Mouse (Mus musculus) lung, postnatal 14 days (tissue): Measurements from ENCODE around the gene Trmt61a.

Experiments
- DNase-seq: peaks from one replicate; pipeline ENCODE4 v3.0.0; 2021

Gene Trmt61a

DNA sequence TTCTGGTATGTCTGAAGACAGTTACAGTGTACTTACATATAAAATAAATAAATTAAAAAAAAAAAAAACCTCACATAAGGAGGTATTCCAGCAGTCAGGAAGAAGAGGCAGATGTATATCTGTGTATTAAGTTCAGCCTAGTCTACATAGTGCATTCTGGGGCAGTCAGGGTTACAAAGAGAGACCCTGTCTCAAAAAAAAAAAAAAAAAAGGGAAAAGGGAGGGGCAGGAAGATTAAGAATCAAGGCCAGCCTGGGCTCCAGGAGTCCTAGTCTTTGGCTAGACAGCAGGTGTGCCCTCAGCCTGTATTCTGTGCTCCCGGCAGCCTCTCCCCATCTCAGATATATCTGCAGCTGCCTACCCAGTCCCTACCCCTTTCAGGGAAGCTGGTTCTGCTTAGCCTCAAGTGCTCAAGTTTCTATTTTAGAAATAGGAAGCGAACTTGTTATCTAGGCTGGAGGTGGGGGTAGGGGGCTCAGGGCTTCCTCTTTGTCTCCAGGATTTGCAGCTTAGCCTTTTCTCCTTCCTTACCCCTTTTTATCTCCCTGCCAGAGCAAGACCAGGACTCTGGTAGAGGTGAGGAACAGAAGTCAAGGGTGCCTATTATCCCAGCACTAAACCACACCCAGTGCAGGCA is 2.9 kb upstream of the Trmt61a start:
- no peak for DNase-seq

DNA sequence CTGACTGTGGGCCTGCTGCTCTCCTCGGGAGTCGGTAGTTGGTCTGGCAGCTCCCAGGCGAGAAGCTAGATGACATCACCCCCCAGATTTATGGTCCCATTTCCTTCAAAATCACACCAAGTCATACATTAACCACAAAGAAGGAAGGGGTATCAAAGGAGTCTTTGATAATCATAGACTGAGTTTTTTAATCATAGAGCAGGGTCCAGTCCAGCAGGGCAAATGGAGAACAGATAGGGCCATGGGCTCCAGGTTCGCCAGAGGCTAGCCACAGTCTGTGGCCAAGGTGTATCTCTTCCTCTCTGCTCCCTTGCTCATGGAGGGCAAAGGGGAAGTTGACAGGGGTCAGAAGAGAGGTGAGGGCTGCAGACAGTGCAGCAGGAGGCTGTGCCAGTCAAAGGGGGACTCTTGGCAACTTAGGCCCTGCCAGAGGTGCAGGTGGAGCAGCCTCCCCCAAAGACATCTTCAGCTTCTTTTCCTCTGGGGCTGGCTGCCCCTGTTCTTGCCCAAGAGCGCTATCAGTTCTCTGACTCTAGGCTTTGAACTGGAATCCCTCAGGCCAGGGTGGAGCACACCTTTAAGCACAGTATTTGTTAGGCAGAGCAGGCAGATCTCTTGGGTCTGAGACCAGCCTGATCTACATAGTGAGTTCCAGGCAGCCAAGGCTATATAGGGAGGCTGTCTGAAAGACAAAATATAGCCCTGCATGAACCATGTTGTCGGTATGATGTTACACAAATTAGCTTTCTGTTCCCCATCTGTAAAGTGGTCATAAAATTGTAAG is 1.9 kb upstream of the Trmt61a start:
- no peak for DNase-seq

DNA sequence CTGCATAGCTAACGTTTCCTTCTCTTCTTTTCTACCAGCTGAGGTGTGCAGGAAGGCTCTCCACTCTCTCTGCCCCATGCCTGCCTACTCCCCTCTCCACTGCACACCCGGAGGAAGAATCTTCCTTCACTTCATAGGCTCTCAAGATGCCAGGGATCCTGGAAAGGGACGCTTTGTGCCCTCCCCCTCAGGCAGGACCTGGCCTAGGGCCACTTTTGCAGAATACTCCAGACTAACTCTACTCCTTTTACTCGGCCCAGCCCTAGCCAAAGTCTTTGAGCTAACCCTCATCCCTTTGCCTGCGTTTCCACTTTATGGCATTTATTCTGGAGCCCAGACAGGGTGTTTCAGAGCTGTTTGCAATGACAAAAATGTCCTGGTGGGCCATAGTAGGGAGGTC is 484 bp upstream of the Trmt61a start:
- no peak for DNase-seq

DNA sequence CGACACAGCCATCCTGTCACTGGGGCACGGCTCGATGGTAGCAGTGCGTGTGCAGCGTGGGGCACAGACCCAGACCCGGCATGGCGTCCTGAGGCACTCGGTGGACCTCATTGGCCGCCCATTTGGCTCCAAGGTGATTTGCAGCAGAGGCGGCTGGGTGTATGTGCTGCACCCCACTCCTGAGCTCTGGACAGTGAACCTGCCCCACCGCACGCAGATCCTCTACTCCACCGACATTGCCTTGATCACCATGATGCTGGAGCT is 697 bp downstream of the Trmt61a start:
- DNase-seq, result no peak

DNA sequence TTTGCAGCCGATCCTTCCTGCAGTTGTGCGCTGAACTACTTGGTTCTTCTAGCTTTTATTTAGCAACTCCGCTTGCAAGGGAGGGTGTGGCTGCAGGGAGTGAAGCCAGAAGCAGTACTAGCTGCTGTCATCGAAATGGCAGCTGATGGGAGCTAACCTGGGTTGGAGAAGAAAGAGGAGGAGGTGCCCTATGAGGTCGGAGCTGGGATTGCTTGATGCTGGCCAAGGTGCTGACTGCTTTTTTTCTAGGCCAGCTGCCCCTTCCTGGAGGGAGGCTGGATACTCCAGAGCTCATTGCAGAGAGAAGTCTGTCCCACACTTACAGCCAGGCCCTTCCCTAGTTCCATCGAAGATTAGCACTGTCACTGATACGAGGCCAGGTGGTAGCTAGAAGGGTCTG is 1.1 kb downstream of the Trmt61a start:
- no peak for DNase-seq

DNA sequence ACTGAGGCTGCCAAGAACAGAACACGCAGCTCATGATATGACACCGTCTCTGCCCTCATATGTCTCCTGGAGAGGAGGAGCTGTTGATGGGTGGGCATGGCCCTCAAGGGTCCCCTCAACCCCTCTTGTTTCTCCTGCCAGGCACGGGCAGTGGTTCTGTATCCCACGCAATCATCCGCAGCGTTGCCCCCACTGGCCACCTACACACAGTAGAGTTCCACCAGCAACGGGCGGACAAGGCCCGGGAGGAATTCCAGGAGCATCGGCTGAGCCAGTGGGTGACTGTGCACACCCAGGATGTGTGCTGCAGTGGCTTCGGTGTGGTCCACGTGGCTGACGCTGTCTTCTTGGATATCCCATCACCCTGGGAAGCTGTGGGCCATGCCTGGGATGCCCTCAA is 2.8 kb downstream of the Trmt61a start:
- no peak for DNase-seq

DNA sequence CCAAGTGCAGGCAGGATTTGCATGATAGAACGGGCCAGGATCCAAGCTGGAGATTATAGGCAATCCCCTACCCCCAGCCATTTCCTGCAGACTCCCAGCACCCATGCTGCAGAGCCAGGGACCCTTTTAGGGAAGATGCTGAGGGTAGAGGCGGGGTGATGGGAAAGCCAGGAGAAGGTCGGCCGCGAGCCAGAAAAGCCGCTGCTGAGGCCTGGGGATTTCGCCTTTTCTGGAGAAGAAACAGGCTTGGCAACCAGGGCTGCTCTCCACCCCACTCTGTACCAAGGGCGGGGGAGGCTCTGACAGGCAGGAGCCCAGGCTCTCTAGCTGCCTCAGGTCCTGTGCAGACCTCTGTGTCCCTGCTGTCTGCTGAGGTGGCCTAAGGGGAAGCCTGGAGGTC is 3.4 kb downstream of the Trmt61a start:
- peak; percentile 37 for DNase-seq

DNA sequence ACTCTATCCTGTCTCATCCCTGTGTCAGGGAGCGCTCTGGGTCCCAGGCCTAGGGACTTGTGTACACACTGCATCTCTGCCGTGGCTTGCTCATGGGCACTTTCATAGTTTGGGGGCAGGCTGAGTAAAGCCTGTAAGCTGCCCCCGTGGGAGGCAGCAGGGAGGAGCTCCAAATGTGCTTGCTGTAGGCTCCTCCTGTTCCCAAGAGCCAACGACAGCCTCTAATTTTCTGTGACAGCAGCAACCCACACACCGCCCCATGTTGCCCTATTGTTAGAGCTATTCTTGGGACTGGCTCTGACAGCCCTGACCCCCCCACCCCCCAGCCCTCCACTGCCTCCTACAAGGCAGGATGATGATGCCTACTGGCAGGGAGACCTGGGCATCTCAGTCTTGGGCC is 4.1 kb downstream of the Trmt61a start:
- no peak for DNase-seq

DNA sequence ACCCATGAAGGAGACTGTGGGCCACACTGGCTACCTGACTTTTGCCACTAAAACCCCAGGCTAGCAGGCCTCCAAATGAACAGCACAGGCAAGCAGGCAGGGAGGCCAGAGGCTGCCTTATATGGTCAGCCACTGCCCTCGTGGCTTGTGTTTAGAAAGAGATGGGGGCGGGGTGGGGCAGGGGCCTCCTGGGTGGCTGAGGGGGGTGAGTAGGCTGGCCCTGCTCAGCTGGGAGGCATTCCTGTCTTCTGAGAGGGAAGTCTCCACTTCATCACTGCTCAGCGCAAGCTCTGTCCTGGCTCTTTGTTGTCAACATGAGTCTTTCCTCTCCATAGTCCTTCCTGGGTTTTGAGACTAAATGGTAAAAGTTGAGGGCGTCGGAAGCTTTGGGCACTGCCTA is 4.9 kb downstream of the Trmt61a start:
- DNase-seq, result no peak

DNA sequence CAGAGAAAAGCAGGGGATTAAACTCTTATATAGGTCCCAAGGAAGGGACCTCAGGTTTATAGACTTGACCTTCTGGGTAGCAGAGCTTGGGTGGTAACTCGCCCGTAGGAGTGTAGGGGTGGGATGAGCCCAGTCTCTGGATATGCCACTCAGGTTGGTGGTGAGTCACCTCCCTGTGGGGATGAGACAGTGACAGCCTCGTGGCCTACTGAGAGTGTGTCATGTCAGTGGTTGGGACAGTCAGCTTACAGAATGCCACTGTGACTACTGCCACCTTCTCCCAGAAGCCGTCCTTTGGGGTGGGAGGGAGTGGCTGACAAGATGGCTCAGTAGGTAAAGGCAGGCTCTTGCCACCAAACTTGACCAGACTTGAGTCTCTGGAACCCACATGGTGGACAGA is 8.5 kb downstream of the Trmt61a start:
- no peak for DNase-seq

DNA sequence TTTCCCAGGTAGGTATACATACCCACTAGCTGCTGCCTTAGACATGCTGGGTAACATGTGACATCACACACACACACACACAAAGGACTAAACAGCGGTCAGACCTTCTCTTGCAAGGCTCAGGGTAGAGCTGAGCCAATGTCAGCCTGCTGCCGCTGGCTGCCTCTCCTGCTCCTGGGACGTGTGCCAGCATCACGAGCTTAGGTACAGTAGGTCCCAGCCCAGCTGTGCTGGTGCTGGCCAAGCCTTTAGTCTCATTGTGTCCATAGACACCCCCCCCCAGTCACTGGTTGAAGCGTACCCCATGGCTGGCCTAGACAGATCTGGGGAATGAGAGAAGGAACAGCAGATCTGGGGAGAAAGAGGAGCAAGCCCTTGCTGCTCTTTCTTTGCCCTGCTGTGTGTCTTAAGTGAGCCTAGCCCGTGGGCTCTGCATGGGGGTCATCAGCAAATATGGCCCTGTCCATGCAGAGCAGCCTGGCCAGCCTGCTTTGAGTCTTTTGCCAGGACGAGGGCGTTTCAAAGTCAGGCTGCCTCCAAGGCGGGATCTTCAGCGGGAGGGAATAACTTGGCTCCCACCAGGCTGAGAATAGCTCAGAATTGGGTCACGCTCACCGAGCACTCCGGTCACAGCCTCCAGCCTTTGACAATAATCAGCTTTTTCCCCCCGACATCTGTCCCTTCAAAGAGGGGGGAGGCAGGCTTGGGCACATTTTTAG is 9.6 kb downstream of the Trmt61a start:
- peak; percentile 78 for DNase-seq

DNA sequence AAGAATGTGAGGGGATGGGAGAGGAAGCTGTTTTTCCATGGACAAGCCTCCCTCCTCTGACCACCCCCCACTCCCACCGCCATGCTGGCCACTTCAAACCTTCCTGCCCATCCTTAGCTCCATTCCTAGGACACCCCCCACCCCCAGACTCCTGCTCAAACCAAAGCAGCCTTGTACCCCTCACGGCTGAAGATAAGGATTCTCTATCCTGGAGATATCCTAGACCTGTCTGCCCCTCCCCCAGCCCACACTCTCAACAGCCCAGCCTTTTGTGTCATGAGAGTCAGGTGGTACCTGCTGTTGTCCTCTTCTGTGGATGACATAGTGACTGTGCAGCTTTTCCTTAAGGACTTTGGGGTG is 10.1 kb downstream of the Trmt61a start:
- DNase-seq, result no peak

DNA sequence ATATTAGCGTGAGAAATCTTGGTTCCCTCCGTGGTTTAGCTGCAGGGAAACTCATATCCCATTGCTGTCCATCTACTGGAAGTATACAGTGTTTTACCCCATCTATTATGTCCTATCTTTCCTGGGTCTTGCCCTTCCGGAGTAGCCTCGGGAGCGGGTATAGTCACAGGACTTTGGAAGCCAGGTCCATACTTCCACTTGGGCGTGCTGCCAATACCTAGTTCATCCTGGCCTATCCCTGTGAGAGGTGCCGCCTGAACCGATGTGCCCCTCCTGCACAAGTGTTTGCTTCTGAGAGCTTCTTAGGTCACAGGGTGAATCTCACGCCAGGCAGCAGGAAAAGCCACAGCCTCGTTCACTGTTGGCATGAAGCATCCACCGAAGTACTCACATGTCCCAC is 11.5 kb downstream of the Trmt61a start:
- peak; percentile 40 for DNase-seq

DNA sequence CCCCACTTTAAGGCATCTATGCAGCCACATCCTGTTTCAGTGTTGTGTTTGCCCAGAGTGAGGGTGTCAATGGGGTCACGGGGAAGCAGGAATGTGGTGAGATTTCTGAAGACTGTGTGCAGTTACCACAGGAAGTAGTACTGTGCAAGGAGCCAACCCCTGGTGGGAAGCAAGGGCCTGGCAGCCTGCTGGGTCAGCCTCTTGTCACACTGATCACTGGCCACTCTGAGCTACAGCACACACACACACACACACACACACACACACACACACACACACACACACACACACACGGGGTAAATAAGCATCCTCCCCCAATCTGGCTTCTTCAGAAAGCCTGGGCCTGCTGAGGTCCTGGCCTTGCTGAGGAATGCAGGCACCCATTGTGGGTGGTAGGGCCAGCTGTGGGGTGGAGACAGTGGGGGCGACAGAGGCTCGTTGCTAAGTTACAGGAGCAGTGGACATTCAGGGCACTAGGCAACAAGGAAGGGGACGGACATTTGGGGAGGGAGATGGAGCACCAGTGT is 13.5 kb downstream of the Trmt61a start:
- peak; percentile 46 for DNase-seq

DNA sequence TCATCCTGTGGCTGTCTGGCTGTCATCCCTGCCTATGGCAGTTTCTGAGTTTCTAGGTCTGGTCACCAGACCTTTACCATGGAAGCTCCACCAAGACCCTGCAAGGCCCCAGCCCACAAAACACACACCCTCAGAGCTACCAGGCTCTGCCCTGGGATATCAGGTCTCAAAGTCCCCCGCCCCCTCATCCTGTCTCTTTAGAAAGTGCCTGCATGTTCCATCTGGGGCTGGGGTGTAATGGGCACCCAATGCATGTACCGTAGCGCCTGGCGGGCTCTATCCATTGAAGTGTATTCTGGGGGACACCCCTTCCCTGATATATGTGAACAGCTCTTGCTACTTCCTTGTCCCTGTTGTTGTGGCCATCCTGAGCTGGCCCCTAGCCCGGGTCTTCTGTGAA is 15.0 kb downstream of the Trmt61a start:
- no peak for DNase-seq

DNA sequence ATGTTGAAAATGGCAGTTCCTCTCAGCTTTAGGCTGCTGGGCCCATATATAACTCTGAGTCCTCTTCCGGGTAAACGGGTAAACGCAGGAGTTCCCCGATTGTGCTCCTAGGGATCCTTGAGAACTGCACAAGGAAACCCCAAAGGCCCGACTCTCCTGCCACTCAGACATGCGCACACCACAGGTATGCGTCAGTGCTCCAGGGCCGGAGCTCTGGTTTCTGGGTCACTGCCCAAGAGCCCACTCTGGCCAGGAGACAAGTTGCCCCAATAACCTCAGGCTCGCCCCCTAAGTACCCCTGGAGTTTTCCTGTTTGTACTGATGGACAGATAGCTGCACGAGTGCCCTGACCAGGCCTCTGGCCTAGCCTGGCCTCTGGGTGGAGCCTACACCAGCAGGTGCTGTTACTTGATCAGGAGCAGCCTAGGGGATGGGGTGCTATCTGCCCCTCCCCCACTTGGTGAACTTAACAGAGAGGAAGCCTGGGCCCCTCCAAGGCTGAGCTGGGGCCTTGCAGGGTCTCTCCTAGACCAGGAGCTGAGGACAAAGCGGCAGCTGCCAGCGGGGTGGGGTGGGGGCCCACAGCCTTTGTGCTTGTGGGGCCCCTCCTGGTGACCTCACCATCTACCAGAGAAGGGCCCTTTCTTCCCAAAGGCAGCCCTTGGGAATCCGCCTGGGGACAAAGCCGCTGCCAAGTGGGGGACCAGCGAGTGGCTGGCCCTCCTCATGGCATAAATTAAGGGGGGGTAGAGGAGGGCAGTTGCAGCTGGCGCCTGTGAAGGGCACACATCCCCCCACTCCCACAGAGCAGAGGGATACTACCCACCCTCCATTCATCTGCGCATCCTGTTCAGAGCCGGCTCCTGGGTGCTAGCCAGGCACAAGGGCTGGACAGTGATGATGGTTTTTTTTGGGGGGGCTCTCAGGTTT is 15.7 kb downstream of the Trmt61a start:
- no peak for DNase-seq

DNA sequence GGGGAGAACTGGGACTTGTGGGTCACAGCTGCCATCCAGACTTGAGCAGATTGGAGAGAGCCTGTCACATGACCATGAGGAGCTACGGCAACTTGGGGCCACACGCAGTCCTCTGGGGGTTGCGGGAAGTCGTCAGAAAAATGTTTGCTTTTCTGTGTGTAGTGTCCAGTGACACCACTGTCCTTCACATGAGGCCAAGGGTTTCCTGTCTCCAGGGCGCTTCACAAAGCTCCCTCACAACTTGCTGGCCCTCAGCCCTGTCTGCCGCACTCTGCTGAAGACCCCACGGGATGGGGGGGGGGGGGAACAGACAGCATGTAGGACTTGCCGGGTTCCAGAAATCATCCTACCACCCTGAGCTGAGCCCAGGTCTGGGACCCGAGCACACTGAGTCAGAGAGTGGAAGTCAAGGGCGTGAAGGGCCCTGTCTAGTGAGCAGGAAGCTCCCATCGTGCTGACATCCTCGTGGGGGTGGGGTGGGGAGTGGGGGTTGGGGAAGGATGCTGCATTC is 16.4 kb downstream of the Trmt61a start:
- peak; percentile 44 for DNase-seq

DNA sequence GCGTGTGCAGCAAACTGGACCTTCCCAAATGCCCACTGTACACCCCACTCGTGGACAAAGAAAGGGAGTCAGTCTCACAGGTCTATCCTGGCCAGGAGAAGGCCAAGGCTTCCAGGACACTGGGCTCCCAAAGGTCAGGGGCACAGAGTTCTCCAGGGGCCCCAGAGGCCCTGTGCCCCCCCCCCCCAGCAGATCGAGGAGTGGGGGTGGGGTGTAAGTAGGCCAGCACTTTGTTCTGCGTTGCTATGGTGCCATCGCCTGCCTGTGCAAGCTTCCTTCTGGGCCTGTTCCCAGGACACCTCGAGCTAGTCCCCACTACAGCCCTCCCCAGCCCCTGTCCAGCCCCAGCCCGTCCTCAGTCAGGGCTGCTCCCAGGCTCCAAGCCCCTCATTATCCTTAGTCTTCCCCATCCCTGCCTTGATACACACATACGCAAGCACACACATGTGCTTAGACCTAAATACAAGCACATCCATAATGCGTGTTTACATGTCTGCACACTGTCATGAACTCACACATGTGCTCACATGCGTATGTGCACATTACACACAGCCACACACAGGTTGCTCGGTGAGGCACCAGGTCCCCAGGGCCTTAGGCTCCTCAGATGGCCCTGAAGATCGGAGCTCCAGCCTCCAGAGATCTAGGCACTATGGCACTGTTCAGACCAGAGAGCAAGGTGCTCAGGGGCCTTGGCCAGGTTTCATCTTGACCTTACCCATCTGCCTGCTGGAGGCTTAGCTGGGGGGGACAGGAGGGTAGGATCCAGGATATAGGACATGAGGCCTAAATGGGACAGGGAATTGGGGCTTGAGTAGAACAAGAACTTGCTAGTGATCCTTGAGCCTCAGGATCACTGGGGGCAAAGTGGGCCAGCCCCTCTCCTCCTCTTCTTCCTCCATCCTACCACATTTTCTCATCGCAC is 17.2 kb downstream of the Trmt61a start:
- DNase-seq, result peak; percentile 43

DNA sequence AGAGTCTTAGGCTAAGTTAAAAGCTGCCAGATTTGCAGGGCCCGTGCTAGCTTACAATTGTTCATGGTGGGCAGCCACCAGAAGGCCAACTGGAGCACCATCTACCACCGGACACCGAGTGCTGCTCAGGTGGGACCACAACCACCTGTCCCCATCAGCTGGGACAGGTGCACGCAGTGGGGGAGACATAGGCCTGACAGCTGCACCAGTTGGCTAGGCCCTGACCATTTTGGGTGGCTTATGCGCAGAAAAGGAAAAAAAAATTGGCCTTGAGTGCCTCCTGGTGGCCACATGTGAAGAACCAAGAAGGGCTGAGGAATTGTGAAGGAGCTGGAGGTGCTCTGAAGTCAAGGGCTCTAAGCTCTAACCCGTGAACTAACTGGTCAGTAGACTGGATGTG is 18.3 kb downstream of the Trmt61a start:
- DNase-seq, result peak; percentile 83

DNA sequence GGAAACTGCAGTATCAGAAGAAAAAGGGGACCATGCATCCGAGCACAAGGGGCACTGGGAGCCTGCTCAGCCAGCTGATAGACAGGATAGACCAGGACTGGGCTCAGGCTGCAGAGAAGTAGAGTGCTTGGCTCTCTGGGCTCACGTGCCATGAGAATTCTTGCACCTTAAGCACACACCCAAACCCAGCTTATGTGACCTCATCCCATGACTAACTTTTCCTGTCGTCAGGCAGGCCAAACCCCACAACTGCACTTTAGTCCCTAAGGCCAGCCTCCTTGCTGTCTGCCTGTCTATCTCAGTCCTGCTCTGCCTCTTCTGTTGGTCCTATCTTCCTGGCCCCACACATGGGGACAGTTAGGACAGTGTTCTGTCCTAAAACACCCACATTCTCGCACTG is 19.8 kb downstream of the Trmt61a start:
- DNase-seq, result no peak

DNA sequence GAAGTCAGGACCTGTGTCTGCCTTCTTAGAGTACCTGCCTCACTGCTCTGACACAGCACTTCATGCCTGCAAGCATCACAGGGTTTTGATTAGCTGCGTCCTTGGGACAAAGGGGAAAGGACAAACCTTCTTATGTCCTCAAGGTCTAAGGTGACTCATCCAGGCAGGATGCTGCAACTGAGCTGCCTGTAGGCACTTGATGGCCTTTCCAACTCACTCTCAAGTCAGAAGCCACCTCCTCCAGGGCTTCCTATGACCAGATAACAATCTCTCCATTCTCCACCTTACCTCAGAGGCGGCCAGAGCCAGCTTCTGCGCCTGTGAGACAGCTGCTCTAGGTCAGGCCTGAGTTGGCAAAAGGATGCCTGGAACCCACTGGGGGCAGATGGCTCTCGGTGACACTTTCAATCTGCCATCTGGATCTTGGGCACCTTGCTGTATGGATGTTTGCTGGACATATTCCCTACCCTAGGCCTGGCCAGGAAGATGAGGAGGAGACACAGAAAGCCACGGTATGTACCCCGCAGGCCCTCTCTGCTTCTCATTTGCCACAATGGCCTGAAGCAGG is 20.5 kb downstream of the Trmt61a start:
- DNase-seq, result no peak
